Comparison of ENCODE assay signal across 23 mouse cellular contexts in the genomic region with DNA sequence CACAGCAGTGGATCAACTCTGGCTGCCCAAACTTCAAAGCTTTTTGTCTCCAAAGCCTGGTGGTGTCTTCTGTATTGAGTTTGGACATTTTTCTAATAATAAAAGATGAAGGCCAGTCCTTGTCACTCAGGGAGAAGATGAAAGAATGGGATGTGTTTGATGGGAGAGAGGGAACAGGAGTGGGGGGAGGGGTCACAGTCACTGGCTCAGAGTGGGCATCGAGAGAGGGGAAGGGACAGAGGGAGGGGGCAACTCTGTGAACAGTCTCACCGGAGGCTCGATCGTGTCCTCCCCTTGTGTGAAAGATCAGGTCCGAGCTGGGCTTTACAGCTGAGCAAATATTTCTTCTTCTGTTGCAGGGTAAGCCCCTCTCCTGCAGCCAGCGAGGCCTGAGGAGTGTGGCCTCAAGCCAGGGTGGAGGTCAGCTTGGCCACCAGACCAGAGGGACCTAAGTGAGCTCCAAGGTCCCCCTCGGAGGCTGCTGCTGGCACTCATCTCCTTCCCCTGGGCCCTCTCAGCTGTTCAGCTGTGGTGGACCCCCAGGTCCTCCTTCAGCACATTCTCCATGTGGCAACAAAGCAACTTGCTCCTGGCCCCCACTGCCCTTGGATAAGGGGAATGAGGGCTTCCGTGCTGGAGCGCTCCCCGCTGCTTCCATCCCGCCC.
DNase-seq lines count a peak whose midpoint lies in the region; ATAC-seq lines count a peak whose summit lies in the region.
"Had no signal": no experiment of that assay in that cellular context is flagged by ENCODE, and none has a peak within 500 bp of the region (broad histone marks: within the 10 kb centered on the region; RNA-seq: fewer than 3 reads in every experiment).

No protein-coding gene starts in this region.

- no peak overlapping the region for H3K4me3 ChIP-seq in hindbrain, embryonic 13.5 days
- H3K4me3 ChIP-seq in hindbrain, embryonic 14.5 days (replicated peaks; ENCODE audit: low read length) = no peak overlapping the region
- H3K4me3 ChIP-seq: forebrain, embryonic 10.5 days; forebrain, embryonic 13.5 days; hindbrain, embryonic 12.5 days had no signal

- no peaks in the 10 kb centered on the region; the same call in none of the 2 replicates for H3K4me1 ChIP-seq in hindbrain, embryonic 13.5 days (replicated peaks)
- H3K4me1 ChIP-seq in hindbrain, embryonic 14.5 days (replicated peaks; ENCODE audit: control insufficient read depth, insufficient read depth, low read length) = no peaks in the 10 kb centered on the region
- H3K4me1 ChIP-seq: forebrain, embryonic 10.5 days; hindbrain, embryonic 12.5 days had no signal

- no peak for ATAC-seq in hindbrain, embryonic 13.5 days (ENCODE audit: low FRiP score)
- ATAC-seq in hindbrain, embryonic 14.5 days (ENCODE audit: low FRiP score) = no peak
- ATAC-seq in activated CD4-positive, CD25-positive, alpha-beta regulatory T cell, adult 4 months = no peak
- ATAC-seq: CD4-positive, CD25-positive, alpha-beta regulatory T cell, adult 4 months; forebrain, embryonic 13.5 days; forebrain, embryonic 16.5 days; hindbrain, postnatal 0 days; inflammation-experienced regulatory T-cells, adult 6 months had no signal

- no peaks in the 10 kb centered on the region for H3K36me3 ChIP-seq in hindbrain, embryonic 13.5 days
- H3K36me3 ChIP-seq in hindbrain, embryonic 14.5 days (replicated peaks; ENCODE audit: control insufficient read depth, insufficient read depth) = no peaks in the 10 kb centered on the region
- H3K36me3 ChIP-seq: forebrain, embryonic 10.5 days; hindbrain, embryonic 12.5 days had no signal

- DNase-seq in adrenal gland, postnatal 10 days = peak; percentile 52
- DNase-seq in adrenal gland, adult 18-20 months (ENCODE audit: low spot score in 2 of 2) = no peak
- no peak for DNase-seq in hindbrain, embryonic 14.5 days (ENCODE audit: low spot score)
- peak; percentile 51 to 60 for DNase-seq in adrenal gland, postnatal 36 days
- peak; percentile 9 for DNase-seq in brain, adult 2 months (ENCODE audit: low read depth, low spot score)
- DNase-seq: cerebellum, adult 18-20 months; cerebellum, adult 9-10 months; cerebellum, postnatal 14 days; gastrocnemius, postnatal 10 days; gastrocnemius, postnatal 36 days; heart, adult 11 months; kidney, adult 18-20 months; kidney, adult 9 months had no signal

- H3K27ac ChIP-seq in hindbrain, embryonic 13.5 days = no peak overlapping the region
- no peak overlapping the region for H3K27ac ChIP-seq in hindbrain, embryonic 14.5 days
- H3K27ac ChIP-seq: forebrain, embryonic 10.5 days; forebrain, embryonic 13.5 days; hindbrain, embryonic 12.5 days; hindbrain, postnatal 0 days had no signal

- 0 out of 2 replicates have a peak overlapping the region, but pooled peaks have one; percentile 19 for H3K9ac ChIP-seq in hindbrain, embryonic 13.5 days
- H3K9ac ChIP-seq in hindbrain, embryonic 14.5 days = no peak overlapping the region
- H3K9ac ChIP-seq: forebrain, embryonic 13.5 days; hindbrain, embryonic 12.5 days had no signal

- H3K27me3 ChIP-seq in hindbrain, embryonic 13.5 days = no peaks in the 10 kb centered on the region
- no peaks in the 10 kb centered on the region for H3K27me3 ChIP-seq in hindbrain, embryonic 14.5 days (ENCODE audit: control insufficient read depth, insufficient read depth, low read length)
- H3K27me3 ChIP-seq: hindbrain, embryonic 12.5 days had no signal

- H3K4me2 ChIP-seq in hindbrain, embryonic 13.5 days = no peak overlapping the region
- H3K4me2 ChIP-seq in hindbrain, embryonic 14.5 days (replicated peaks) = no peak overlapping the region
- H3K4me2 ChIP-seq: forebrain, embryonic 13.5 days; heart, embryonic 11.5 days; hindbrain, embryonic 12.5 days had no signal

- 59% methylated on average over 11 of the region's 11 CpGs for WGBS in hindbrain, embryonic 13.5 days
- 70% methylated on average over 11 of the region's 11 CpGs for WGBS in hindbrain, embryonic 14.5 days

- H3K9me3 ChIP-seq in hindbrain, embryonic 13.5 days = no peaks in the 10 kb centered on the region
- no peaks in the 10 kb centered on the region for H3K9me3 ChIP-seq in hindbrain, embryonic 14.5 days (ENCODE audit: control insufficient read depth, low read length)
- H3K9me3 ChIP-seq: hindbrain, embryonic 12.5 days had no signal

Comparison
In these comparisons a context has a peak if more than half of its experiments do, and no peak if none do; other contexts are left out.
1. DNase-seq: peak in adrenal gland, postnatal 10 days (single experiment), adrenal gland, postnatal 36 days (2 of 2) and brain, adult 2 months (single experiment); none in adrenal gland, adult 18-20 months (0 of 2) and hindbrain, embryonic 14.5 days (single experiment).